Mouse (Mus musculus): ENCODE data around the gene Retnla. TPM values are rescaled to one million over a fixed set of nuclear protein-coding genes. Genes with fewer than 3 reads are reported as not detected.

Retnla gene
- total RNA-seq, 2 experiments from 2014 or later: not detected

DNA sequence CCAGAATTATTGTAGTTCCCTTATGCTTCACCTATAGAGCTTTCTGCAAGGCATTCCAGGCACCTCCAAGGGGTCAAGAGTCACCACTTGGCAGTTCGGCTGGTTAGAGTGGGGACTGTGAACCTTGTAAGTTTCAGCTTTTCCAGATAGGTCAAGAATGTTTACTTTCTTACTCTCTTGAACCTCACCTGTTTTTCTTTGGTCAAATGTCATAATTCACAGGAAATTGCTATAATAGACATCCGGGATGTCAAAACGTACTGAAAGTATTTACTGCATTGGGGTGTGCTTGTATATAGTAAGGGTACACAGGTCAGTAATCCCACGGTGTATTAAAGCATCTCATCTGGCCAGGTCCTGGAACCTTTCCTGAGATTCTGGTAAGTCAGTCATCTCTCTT lies 30.0 kb downstream of the Retnla start, which contains the start of gene Retnlg:
TSS of gene Retnlg (plus strand) at position 301 of the 400 bp plus-strand sequence.
- intact Hi-C loops (cut with DNase I): no loop called here
- DNase-seq (ENCODE audit: extremely low spot score in 1 of 2, low spot score in 2 of 2): no peak

DNA sequence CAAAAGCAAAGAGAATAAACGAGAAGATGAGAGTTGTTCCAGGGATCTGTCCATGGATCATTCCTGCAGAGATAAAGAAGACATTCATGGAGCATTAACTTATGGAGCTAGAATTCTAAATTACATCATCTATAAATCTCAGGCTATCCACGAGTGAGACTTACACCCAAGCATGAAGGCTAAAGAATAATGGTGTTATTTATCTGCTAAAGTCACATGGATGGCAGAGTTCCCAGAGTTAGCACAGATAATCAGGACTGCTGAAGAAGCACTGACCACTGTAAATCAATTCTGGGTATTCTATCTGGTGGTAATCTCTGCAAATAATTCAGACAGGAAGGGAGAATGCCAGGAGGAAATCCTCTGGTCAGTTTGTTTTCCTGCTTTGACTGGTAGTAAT lies 48.4 kb downstream of the Retnla start:
- DNase-seq (ENCODE audit: extremely low spot score in 1 of 2, low spot score in 2 of 2): no peak
- intact Hi-C loops (cut with DNase I): no loop called here

Other genes with a start within 250 kb of the Retnla start
- under 1 TPM in 1 of 2 experiments, not detected in 1; 0.41 TPM for gene Trat1, start 70.5 kb upstream of the Retnla start, total RNA-seq (2021)
- not detected for gene Retnlb, start 25.7 kb upstream of the Retnla start, total RNA-seq (2021)
- gene Retnlg, start 30.1 kb downstream of the Retnla start, total RNA-seq (2021): not detected
- 10 to 100 TPM; 87.2 to 92.9 TPM for gene Dzip3, start 151.6 kb downstream of the Retnla start, total RNA-seq (2021)
- gene Cip2a, start 151.6 kb downstream of the Retnla start, total RNA-seq (2021): 1 to 10 TPM; 3.6 to 5.3 TPM
- under 1 TPM; 0.30 to 0.32 TPM for gene Myh15, start 214.9 kb downstream of the Retnla start, total RNA-seq (2021)

Data from left cerebral cortex, postnatal 10 days (tissue).